Mouse (Mus musculus) B cell, adult 62 days (primary cell): ENCODE measurements around the gene Igbp1. TPM values are rescaled to one million over a fixed set of nuclear protein-coding genes. Genes with fewer than 3 reads are reported as not detected.

Experiments
- total RNA-seq: library from RNA; stranded (reverse); gene quantifications from 4 replicates; pipeline ENCODE4 v1.2.4, GENCODE M21; 2023

Igbp1 gene
- 53.9 to 57.5 TPM (median 54.8 TPM) in 4 replicates for total RNA-seq

GRCm38 (mm10) chrX:100494068-100494978, at the start of gene Igbp1:
TSS of gene Igbp1 (plus strand) at chrX:100494291.

GRCm38 (mm10) chrX:100524471-100524870, 30.4 kb downstream of the Igbp1 start, which contains the start of gene Dgat2l6:
TSS of gene Dgat2l6 (plus strand) at chrX:100524838.

Other genes starting within 250 kb of the Igbp1 start
- gene Otud6a, start 65.3 kb upstream of the Igbp1 start, total RNA-seq, result not detected in 4 replicates
- gene Awat2, start 51.6 kb upstream of the Igbp1 start, total RNA-seq, result 0.30 to 1.0 TPM (median 0.47 TPM) in 4 replicates
- 0.12 to 0.21 TPM (median 0.13 TPM) in 3 of 4 replicates, not detected in the other for gene Dgat2l6, start 30.5 kb downstream of the Igbp1 start, total RNA-seq
- not detected in 4 replicates for gene Awat1, start 78.0 kb downstream of the Igbp1 start, total RNA-seq
- not detected in 4 replicates for gene P2ry4, start 100.6 kb downstream of the Igbp1 start, total RNA-seq
- gene Arr3, start 111.2 kb downstream of the Igbp1 start, total RNA-seq, result not detected in 4 replicates
- gene Kif4, start 131.4 kb downstream of the Igbp1 start, total RNA-seq, result 0.63 to 1.9 TPM (median 1.5 TPM) in 4 replicates
- 17.2 to 22.4 TPM (median 19.8 TPM) in 4 replicates for gene Pdzd11, start 132.3 kb downstream of the Igbp1 start, total RNA-seq
- 0.30 TPM in 1 of 4 replicates, not detected in the others for gene Gdpd2, start 235.6 kb downstream of the Igbp1 start, total RNA-seq